Mouse (Mus musculus): Measurements from ENCODE around the gene Gpat2. TPM values are rescaled to one million over a fixed set of nuclear protein-coding genes. Genes with fewer than 3 reads are reported as not detected.

Gene Gpat2
- polyA plus RNA-seq, 1 experiment = 63.0 TPM

DNA sequence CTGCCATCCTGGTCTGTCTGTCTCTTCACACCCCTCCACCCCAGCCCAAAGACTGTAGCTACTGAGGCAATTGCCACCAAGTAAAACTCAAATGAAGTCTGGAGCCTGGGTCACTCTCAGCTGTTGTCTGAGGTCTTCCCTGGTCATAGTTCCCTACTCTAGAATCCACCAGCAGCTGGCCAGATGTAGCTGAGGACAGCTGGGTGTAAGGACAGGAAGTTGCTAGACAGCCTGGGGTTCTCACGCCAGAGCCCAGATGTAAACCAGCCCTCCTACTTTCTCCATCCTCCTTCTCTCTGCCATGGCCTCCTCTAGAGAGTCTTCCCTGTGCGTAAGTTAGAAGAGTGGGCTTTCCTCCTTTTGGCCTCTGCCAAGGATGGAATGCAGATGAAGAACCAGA is 37.5 kb upstream of the Gpat2 start:
- no peaks in the 10 kb centered on the region for H3K4me1 ChIP-seq (ENCODE audit: control insufficient read depth, insufficient read depth, low read length)
- no peak overlapping the region for H3K4me3 ChIP-seq (ENCODE audit: control insufficient read depth, low read depth, low read length)
- no peaks in the 10 kb centered on the region for H3K36me3 ChIP-seq (ENCODE audit: control insufficient read depth, insufficient read depth, low read length)
- H3K27ac ChIP-seq (ENCODE audit: control insufficient read depth, insufficient read depth, low read depth, low read length) = no peak overlapping the region
- no peak for TF ChIP-seq CTCF (IDR thresholded peaks at IDR 0.05; ENCODE audit: control insufficient read depth, insufficient read depth, insufficient replicate concordance, low read depth, low read length)
- no peaks in the 10 kb centered on the region for H3K27me3 ChIP-seq (ENCODE audit: control insufficient read depth, insufficient read depth, low read length)

DNA sequence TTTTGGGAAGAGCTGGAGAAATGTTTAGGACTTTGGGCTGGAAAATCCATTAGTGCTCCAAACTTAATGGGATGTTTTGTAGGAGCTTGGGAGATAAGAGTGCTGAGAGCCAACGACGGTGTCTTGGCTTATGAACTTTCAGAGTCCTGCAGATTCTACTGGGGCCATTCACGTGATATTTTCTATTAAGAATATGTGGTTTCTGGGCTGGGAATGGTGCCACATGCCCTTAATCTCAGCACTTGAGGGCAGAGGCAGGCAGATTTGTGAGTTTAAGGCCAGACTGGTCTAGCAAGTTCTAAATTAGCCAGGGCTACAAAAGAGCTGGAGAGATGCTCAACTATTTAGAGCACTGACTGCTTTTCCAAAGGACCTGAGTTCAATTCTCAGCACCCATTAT is 34.6 kb upstream of the Gpat2 start:
- no peak for TF ChIP-seq POLR2A (IDR thresholded peaks at IDR 0.05; ENCODE audit: control insufficient read depth, low read depth, low read length)
- TF ChIP-seq CTCF (IDR thresholded peaks at IDR 0.05; ENCODE audit: control insufficient read depth, insufficient read depth, insufficient replicate concordance, low read depth, low read length) = no peak
- Histone ChIP-seq H3K36me3 (ENCODE audit: control insufficient read depth, insufficient read depth, low read length) (no peaks in the 10 kb centered on the region), H3K27me3 (ENCODE audit: control insufficient read depth, insufficient read depth, low read length) (no peaks in the 10 kb centered on the region), H3K27ac (ENCODE audit: control insufficient read depth, insufficient read depth, low read depth, low read length) (no peak overlapping the region), H3K4me1 (ENCODE audit: control insufficient read depth, insufficient read depth, low read length) (no peaks in the 10 kb centered on the region), H3K4me3 (ENCODE audit: control insufficient read depth, low read depth, low read length) (no peak overlapping the region)

DNA sequence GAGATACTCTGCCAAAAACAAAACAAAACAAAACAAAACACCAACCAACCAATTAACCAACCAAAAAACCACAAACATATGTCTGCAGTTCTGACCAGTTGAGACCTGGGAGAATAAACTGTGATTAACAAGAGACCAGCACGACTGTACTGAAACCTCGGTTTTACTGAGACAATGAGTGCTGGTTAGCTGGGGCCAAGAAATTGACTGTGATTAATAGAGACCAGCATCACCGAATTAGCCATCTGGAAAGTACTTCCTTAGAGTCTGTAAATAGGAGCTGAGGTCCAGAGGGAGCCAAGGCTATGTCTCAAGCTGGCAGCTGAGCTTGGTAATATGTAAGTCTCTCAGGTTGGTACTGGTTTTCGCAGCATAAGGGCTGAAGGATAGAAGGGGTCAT is 34.2 kb upstream of the Gpat2 start:
- H3K36me3 ChIP-seq (ENCODE audit: control insufficient read depth, insufficient read depth, low read length) = no peaks in the 10 kb centered on the region
- no peak overlapping the region for H3K4me3 ChIP-seq (ENCODE audit: control insufficient read depth, low read depth, low read length)
- no peaks in the 10 kb centered on the region for H3K4me1 ChIP-seq (ENCODE audit: control insufficient read depth, insufficient read depth, low read length)
- TF ChIP-seq POLR2A (IDR thresholded peaks at IDR 0.05; ENCODE audit: control insufficient read depth, low read depth, low read length) = no peak
- TF ChIP-seq CTCF (IDR thresholded peaks at IDR 0.05; ENCODE audit: control insufficient read depth, insufficient read depth, insufficient replicate concordance, low read depth, low read length) = no peak
- H3K27ac ChIP-seq (ENCODE audit: control insufficient read depth, insufficient read depth, low read depth, low read length) = no peak overlapping the region
- H3K27me3 ChIP-seq (ENCODE audit: control insufficient read depth, insufficient read depth, low read length) = no peaks in the 10 kb centered on the region

DNA sequence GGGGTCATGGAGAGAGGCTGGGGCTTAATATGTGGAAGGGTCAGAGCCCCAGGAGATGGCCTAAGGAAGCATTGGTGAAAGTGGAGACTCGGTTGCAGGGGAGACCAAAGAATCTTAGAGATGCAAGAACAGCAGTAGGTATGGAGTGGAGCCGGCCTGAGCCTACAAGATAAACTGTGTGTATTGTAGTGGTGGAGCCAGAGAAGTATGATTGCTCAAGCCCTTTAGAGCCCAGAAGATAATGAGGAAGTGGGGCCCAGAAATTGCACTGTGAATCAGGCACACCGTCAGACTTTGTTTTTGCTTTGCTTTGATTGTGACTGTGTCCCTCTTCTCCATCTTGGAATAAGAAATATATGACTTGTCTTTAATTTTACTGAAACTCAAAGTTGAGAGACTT is 33.7 kb upstream of the Gpat2 start:
- no peaks in the 10 kb centered on the region for H3K36me3 ChIP-seq (ENCODE audit: control insufficient read depth, insufficient read depth, low read length)
- TF ChIP-seq CTCF (IDR thresholded peaks at IDR 0.05; ENCODE audit: control insufficient read depth, insufficient read depth, insufficient replicate concordance, low read depth, low read length) = no peak
- TF ChIP-seq POLR2A (IDR thresholded peaks at IDR 0.05; ENCODE audit: control insufficient read depth, low read depth, low read length) = no peak

DNA sequence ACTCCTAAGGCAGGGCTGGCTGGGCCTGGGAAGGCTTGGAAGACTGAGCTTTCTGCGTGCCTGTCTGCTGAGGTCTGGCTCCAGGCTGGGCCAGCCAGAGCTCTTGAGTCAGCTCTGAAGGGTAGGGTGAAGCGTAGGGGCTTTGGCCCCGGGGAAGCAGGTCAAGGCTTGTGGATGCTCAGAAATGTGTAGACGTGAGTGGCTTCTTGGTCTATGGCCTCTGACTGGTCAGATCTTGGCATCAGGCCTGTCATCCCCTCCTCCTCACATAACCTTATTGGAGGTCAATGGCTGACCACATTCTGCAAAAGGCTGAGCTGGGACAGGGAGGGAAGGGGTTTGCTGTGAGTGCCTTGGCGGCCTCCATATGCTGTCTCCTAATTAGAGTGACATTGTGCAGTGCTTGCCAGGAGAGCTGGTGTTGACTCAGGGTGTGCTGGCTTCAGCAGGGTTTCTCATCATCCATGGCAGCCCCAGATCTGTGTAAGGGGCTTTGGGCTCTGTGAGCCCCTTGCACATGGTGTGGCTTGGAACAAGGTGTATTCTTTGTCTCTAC is 30.3 kb upstream of the Gpat2 start:
- Histone ChIP-seq H3K27ac (ENCODE audit: control insufficient read depth, insufficient read depth, low read depth, low read length) (no peak overlapping the region), H3K4me1 (ENCODE audit: control insufficient read depth, insufficient read depth, low read length) (no peaks in the 10 kb centered on the region), H3K27me3 (ENCODE audit: control insufficient read depth, insufficient read depth, low read length) (no peaks in the 10 kb centered on the region), H3K36me3 (ENCODE audit: control insufficient read depth, insufficient read depth, low read length) (no peaks in the 10 kb centered on the region), H3K4me3 (ENCODE audit: control insufficient read depth, low read depth, low read length) (no peak overlapping the region)
- no peak for TF ChIP-seq CTCF (IDR thresholded peaks at IDR 0.05; ENCODE audit: control insufficient read depth, insufficient read depth, insufficient replicate concordance, low read depth, low read length)
- TF ChIP-seq POLR2A (IDR thresholded peaks at IDR 0.05; ENCODE audit: control insufficient read depth, low read depth, low read length) = no peak

More for the DNA sequence above, 33.7 kb upstream of the Gpat2 start:
- Histone ChIP-seq H3K27ac (ENCODE audit: control insufficient read depth, insufficient read depth, low read depth, low read length) (no peak overlapping the region), H3K27me3 (ENCODE audit: control insufficient read depth, insufficient read depth, low read length) (no peaks in the 10 kb centered on the region), H3K4me3 (ENCODE audit: control insufficient read depth, low read depth, low read length) (no peak overlapping the region), H3K4me1 (ENCODE audit: control insufficient read depth, insufficient read depth, low read length) (no peaks in the 10 kb centered on the region)

DNA sequence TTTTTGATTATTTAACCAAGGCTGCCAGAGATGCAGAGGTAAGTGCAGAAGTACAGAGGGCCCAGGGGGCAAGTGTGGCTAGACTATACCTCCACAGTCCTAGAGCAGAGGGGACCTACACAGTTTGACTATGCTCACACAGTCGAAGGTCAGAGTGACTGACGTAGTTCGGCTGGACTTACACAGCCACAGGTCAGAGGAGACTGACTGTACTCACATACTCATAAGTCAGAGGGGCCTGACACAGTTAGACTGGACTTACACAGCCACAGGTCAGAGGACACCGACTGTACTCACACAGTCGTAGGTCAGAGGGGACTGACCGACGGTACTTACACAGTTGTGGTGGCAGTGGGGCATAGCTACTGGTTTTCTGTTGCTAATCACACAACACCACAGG is 26.3 kb upstream of the Gpat2 start:
- no peak for TF ChIP-seq CTCF (IDR thresholded peaks at IDR 0.05; ENCODE audit: control insufficient read depth, insufficient read depth, insufficient replicate concordance, low read depth, low read length)
- no peak for TF ChIP-seq POLR2A (IDR thresholded peaks at IDR 0.05; ENCODE audit: control insufficient read depth, low read depth, low read length)

DNA sequence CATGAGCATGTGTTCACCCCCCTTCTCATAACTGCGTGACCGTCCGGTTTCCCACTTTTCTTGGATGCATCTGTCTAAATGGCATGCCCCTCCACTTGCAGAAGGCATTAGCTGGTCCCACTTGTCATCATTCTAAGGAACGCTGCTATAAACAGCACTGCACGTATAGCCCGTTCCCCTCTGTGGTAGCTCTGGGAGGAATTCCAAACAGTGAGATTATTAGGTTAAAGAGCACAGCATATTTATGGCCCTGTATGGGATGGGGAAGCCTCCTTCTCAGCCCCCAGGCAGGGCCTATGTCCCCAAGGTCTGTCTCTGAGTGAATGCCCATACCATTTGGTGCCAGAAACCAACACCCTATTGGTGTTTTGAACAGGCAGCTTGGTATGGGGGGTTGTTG is 13.9 kb upstream of the Gpat2 start:
- no peaks in the 10 kb centered on the region for H3K27me3 ChIP-seq (ENCODE audit: control insufficient read depth, insufficient read depth, low read length)
- H3K4me1 ChIP-seq (ENCODE audit: control insufficient read depth, insufficient read depth, low read length) = no peaks in the 10 kb centered on the region; the same call in 1 of the 2 replicates
- H3K36me3 ChIP-seq (ENCODE audit: control insufficient read depth, insufficient read depth, low read length) = no peaks in the 10 kb centered on the region
- H3K27ac ChIP-seq (ENCODE audit: control insufficient read depth, insufficient read depth, low read depth, low read length) = no peak overlapping the region
- no peak overlapping the region for H3K4me3 ChIP-seq (ENCODE audit: control insufficient read depth, low read depth, low read length)
- no peak for TF ChIP-seq POLR2A (IDR thresholded peaks at IDR 0.05; ENCODE audit: control insufficient read depth, low read depth, low read length)

More for the DNA sequence above, 26.3 kb upstream of the Gpat2 start:
- Histone ChIP-seq H3K36me3 (ENCODE audit: control insufficient read depth, insufficient read depth, low read length) (no peaks in the 10 kb centered on the region), H3K27ac (ENCODE audit: control insufficient read depth, insufficient read depth, low read depth, low read length) (no peak overlapping the region), H3K4me3 (ENCODE audit: control insufficient read depth, low read depth, low read length) (no peak overlapping the region), H3K4me1 (ENCODE audit: control insufficient read depth, insufficient read depth, low read length) (no peaks in the 10 kb centered on the region), H3K27me3 (ENCODE audit: control insufficient read depth, insufficient read depth, low read length) (no peaks in the 10 kb centered on the region)

DNA sequence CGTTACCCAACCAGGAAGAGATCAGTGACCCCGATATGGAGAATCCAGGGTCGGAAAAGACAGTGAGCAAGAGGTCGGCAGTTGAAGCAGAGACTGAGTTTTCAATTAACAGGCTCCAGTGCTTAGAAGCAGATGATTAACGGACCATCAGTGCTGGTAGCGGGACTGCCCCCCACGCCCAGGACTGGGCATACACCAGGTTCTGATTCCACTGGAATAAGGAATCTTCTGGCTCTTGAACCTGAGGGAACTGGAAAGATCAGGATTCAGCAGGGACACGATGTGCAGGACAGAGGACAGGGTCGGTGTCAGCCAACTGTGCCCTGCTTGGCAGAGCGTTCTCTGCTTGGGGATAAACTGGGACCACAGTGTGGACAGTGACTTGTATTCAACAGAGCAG is 9.2 kb upstream of the Gpat2 start:
- Histone ChIP-seq H3K4me3 (ENCODE audit: control insufficient read depth, low read depth, low read length) (no peak overlapping the region), H3K4me1 (ENCODE audit: control insufficient read depth, insufficient read depth, low read length) (no peaks in the 10 kb centered on the region; the same call in 1 of the 2 replicates), H3K27me3 (ENCODE audit: control insufficient read depth, insufficient read depth, low read length) (no peaks in the 10 kb centered on the region), H3K36me3 (ENCODE audit: control insufficient read depth, insufficient read depth, low read length) (no peaks in the 10 kb centered on the region), H3K27ac (ENCODE audit: control insufficient read depth, insufficient read depth, low read depth, low read length) (no peak overlapping the region)
- no peak for TF ChIP-seq POLR2A (IDR thresholded peaks at IDR 0.05; ENCODE audit: control insufficient read depth, low read depth, low read length)
- no peak for TF ChIP-seq CTCF (IDR thresholded peaks at IDR 0.05; ENCODE audit: control insufficient read depth, insufficient read depth, insufficient replicate concordance, low read depth, low read length)

Data from testis, adult 2 months (tissue).